Mouse (Mus musculus) layer of hippocampus, postnatal 14 days (tissue): ENCODE data around the gene Fras1. TPM values are rescaled to one million over a fixed set of nuclear protein-coding genes. Genes with fewer than 3 reads are reported as not detected.

ENCODE experiments used
- DNase-seq, 2 experiments: peaks; one replicate each; pipeline ENCODE4 v3.0.0; 2021 to 2022; ENCODE audit warnings: low spot score in 2 of 2, mixed read lengths in 1 of 2
- total RNA-seq, 2 experiments: library from RNA; stranded (reverse); gene quantifications; 2 replicates each; pipeline ENCODE4 v1.2.3; 2021

Gene Fras1
- total RNA-seq, 2 experiments from 2014 or later: 11.8 to 13.9 TPM

DNA sequence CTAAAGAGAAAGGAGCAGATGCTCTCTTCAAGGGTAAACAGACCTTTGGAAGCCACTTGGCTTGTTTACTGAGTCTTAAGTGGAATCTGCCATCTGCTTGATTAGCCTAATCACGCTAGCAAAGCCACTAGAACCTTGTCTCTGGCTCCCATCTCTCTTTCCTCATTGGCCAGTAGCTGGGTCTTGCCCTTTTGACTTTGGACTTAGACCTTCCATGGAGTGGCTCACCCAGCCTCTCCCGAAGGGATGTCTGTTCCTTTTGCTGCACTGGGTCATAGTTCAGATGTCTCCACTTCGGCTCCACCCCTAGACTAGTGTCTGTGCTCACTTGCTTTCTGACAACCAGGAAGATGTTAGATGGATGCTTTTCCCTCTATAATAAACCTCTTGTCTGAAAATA is 28.8 kb downstream of the Fras1 start:
- no peak for DNase-seq

DNA sequence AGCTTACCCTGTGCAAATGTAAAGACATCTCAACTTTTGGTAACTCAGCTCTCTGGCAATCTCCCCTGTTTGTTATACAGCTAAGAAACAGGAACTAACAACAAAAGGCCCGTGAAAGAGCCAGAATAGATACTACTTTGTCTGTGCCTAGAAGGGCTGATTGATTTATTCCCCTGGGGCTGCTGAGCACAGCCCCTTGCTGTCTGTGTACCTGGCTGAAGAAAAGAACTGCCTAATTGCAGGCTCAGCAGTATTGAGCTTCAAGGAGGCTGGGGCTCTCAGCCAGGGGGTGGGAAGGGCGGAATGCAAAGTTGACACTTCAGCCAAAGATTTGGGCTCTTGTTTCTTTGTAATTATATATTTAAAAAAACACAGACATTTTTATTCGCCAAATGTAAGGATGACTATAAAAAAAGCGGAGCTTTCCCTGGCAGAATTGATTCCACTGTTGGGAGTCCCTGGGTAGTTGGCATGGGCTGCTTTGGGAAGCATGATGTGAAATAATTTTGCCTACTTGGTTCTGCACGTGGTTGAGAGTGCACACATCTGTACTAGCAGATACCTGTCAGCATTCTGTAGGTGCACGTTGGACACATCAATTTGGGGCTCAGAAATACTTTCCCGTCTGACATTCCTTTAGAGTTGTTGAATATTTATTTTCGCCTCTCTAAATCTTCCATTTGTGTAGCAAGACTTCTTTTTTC is 31.5 kb downstream of the Fras1 start:
- no peak for DNase-seq

DNA sequence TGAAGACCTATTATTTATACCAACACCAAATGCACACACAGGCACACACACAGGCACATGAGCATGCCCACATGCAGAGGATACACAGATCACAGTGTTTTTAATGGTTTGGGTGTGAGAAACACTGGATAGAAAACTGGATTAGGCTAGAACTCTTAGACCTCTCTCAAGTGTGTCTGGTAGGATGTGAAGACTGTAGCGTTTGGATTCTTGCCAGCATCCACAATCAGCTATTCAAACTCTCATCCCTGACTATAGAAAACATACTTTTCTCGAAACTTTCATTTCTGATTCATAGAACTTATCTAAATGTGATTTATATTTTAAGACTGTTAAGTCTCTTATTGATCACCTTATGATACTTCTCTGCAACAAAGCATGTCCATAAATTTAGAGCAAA is 34.5 kb downstream of the Fras1 start:
- no peak for DNase-seq

DNA sequence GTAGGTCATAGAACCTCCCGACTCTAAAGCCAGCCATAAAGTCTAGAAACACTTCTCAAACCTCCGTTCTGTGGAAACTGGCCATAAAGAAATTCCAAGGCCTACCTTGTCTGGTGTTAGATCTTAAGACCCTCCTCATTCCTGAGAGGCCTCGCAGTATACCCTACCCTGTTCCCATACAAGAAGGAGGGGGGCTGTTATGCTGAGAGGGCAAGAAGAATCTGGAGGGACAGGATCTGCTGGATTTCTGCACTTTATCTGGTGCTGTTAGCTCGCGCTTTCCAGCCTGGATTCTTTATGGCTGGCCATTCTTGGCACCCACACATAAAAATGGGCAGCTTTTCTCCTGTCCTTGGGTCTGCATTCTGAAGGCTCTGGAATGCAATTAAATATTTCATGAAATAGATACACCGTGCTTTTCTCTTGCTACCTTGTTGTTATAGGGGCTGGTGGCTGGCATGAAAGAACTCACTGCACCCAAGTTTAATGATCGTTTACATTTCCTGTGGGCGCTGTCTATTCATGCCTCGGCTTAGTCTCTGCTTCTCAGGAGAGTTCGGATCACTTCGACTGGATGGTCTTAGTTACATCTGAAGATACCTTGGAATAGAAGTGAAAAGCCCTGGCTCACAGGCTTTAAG is 39.1 kb downstream of the Fras1 start:
- DNase-seq: no peak

DNA sequence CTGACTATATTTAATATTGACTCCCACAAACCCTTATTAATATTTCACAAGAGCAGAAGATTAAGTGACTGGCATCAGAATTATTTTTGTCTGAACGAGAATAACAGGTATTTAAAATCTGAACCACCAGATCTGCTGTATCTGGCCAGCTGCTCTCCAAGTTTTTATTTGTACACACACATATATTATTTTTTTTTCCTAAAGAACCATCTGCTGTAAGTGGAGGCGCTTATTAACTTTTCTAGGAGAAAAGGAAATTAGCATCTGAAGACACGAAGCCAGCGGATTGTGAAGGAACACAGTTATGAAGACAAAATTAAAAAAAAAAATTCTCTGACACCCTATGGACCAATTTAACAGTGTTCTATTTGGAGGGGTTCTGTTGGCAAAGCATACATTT is 43.4 kb downstream of the Fras1 start:
- DNase-seq: no peak

DNA sequence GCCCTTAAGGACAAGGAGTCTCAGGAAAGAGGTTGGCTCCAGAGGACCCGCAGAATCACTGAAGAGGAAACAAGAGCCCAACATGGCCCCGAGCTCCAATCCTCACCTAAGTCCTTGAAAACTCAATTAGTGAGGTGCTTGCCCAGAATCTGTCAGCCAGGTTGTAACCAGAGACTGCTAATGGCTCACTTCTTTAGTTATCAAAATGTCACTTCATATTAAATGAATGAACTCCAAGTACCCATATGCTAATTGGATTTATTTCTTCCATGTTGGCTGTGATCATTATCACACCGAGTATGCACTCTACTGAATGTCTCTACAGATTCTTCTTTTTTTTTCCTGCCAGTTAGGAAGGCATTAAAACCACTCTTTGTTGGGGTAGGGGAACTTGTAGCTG is 47.8 kb downstream of the Fras1 start:
- no peak for DNase-seq

DNA sequence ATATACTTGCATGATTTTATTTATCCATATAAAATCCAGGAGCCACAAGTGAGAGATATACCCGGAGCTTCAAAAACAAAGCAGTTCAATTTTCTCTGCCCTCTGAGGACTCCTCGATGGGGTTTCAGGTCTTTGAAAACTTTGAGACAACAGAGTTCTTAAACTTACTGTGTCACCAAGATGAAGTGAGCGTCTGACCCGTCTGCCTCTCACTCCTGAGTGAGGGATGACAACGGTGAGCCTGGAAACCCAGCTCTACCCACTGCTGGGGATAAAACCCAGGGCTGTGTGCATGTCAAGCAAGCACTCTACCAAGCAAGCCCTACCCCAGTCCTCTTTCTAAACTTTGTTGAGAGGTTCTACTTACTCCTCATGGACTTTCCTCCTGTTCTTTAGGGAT is 49.0 kb downstream of the Fras1 start:
- DNase-seq: no peak

DNA sequence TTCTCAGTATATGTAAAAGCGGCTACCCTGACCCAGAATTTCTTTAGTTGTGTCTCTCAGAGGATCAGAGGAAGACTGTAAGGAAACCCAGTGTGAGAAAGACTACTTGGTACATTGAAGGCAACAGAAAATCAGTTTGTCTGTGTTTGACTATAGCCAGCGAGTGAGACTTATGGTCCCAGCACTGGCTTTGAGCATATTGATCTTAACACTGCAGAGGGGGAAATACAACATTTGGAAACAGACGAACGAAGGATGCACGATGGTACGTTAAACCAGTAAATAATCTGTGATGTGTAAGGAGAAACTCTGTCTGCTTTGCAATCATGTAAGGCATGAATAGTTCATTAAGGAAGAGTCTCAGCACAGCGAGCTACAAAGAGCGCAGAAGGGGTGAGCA is 51.6 kb downstream of the Fras1 start:
- DNase-seq: no peak

DNA sequence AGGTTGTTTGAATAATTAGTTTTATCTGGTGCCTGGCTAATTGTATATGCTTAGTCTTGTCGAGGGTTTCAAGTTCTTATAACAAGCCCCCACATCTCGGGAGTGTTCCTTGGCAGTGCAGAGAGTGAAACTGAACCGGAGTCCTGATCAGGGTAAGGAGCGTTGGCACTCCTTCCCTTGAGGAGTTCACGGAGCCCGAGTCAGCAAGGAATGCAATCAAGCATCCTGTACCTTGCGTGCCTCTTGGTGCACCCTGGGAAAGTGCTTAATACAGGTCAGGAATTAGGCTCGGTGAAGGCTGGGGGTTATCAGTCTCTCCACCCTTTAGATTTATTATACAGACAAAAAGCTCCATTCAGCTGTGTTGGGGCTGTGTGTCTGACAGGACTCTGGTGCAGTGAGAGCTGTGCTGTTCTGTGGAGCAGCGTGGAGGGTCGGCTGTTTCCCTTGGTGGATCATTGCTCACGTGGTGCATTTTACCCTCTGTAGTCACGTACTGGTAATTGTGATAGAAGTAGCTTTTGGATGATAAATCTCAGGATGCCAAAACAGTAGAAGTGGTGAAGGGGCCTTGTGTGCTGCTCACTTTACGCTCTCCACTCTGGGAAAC is 55.9 kb downstream of the Fras1 start:
- DNase-seq: no peak

DNA sequence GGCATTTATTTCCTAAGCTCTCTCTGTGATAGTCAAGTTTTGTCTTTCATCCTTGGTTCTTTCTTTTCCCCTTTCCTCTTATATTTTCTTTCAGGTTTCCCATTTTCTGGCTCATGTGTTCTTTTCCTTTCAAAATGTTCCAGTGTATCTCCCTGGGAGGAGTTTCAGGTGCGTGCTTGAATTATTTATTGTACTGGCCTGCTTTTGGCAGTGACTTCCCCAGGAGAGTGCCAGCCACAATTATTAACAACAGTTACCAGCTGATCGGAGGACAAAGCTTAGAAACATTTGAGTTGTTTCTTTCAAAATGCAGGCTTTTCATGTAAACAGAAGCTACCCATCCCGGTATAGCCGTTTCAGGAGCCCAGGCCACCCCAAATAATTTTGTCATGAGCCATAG is 64.1 kb downstream of the Fras1 start:
- DNase-seq: no peak

DNA sequence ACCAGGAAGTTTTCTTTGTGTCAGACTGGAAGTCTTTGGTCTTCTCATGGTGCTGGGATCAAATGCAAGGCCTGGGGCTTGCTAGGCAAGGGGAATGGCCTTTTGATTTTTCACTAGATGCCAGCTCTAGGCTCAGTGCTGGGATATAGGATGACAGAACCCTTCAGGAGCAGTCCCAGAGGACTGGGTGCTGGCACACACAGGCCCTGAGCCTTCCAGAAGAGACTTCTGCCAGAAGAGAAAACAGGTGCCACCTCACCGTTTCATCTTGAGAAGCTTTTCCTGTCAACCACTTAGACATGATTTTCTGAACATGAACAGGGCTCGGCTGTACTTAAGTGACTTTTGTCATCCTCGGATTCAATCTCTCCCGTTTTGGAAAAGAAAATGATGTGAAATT is 66.1 kb downstream of the Fras1 start:
- DNase-seq: no peak

DNA sequence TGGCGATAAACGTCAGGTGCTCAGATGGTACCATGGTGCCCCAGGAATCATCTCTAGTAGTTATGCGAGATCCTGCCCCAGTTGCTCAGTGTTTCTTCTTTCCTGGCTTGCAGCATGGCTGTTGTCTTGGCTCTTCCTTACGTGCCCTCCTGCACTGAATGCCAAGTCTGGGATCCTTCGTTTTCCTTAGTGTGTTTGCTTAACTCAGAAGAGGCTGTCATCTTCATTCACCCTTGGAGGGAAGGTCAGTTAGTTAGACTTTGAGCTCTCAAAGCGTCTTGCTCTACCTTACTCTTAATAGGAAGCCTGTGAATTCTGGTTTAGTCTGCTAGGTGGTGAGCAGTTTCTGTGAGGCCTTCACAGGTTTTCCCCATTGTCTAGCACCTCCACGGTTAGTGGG is 73.7 kb downstream of the Fras1 start:
- no peak for DNase-seq

DNA sequence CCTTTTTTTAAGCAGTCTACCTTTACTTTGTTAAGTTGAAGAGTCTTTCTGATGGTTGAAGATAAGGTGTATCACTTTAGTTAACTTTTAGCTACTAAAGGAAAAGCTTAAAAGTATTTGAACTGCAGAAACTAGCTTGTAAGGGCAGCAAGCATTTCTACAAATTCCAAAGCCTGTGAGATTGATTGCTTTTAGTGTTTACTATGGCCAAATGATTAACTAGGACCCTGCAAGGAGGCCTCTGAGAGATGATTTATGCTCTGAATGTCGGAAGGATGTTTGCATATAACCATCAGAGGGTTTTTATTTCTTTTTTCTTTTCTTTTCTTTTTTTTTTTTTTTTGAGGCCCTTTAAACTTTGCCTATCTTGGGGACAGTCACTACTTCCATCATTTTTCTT is 78.3 kb downstream of the Fras1 start:
- no peak for DNase-seq

DNA sequence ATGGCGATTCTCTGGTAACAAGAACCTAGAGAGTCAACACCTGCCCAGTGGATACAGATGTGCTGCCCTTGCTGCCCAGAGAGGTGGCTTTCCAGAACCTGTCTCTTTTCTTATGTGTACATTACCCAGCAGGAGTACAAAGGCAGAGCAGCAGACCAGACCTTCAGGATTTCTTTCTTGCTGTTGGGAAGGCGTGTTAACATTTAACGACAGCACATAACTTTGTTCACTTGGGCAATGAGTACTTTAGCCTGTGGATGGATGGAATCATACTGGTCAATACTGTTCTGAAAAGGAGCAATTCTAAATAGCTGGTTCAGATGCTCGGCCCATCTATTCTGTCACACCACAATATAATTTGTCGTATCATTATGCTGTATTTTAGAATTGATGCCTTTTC is 79.6 kb downstream of the Fras1 start:
- no peak for DNase-seq

DNA sequence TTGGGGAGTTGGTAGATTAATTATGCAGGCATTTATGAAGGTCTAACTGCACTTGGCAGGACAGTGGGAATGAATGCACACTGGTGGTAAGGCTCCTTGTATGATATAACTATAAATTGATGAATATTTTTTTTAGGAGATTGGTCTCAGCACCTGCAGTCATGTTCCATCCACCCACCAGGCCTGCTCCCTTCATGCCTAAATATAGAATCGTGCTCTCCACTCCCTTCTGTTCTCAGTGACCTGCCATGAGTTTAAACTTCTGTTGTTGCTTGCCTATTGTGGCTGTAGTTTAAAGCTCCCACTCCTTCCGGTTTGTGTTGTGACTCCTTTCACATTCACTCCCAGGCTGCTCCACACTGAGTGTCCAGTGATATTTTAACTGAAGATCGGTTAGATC is 80.7 kb downstream of the Fras1 start:
- no peak for DNase-seq

DNA sequence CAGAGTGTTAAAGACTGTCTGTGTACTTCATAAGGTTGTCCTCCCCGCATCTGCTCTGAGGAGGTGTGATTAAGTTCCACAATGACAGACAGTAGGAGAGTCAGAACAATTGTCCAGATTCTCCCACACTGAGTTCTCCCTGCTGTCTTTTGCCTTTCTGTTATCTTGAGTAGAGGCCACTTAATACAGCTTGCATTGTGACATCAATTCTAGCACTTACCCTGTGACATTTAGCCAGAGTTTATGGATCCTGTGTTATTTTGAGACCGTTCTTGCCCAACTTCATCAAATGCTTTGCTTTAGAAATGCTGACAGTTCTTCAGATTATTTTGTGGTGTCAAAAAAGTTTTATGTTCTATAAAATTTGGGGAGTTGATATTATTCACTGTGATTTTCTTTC is 81.5 kb downstream of the Fras1 start:
- DNase-seq: no peak

DNA sequence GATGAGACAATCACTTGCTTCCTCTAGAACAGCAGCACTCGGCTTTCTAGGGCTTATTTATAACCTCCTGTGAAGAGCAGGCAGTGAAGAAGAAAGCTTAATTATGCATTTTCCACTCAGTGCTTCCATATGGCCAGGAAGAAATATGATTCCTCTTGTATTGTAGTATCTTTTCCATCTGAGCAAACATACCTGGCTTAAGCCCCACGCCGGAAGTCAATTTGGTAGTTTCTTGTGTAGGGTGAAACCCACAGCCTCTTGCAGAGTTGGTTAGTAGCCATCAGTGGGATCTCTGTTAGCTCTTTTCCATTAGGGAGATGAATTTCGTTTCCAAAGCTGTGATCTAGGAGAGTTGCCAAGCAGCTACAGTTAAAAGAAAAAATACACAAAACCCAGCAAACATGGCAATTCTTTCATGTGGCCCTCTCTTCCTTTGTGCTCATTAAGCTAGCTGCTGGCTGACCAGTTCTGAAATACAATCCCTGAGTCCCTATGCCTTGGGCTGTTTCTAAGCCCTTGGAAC is 83.7 kb downstream of the Fras1 start:
- DNase-seq: peak in 1 of 2 experiments; percentile 61

DNA sequence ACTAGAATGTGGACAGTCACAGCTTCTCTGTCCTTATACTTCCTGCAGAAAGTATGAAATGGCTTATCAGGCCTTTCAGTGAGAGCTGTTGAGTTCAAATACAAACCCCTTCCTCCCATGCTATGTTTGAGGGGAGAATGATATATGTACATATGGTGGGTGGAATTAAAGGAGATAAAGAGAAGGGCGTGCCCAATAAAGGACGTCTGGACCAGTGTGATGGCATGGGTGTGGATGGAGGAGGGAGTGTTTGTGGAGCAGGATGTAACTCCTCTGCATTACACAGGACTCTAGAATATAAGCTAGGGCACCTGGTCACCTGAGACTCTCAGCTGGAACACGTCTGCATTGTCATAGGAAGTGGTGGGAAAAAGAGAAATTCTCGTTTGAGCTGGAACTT is 85.8 kb downstream of the Fras1 start:
- no peak for DNase-seq

DNA sequence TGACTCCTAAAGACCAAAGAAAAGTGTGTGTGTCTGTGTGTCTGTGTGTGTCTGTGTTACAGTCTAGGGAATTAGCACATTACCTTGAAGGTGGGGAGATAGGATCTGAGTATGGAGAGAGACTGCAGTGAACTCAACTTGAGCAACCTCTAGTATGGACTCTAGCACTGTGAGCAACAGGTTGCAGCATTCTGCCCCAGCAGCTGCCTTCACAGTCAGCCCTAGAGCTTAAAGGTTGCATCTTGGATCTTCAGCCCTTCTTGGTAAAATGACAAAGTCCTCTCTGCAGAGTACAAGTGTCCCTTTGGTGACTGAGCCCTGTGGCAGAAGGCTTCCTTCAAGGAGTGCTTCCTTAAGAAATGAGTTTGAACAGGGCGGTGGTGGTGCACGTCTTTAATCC is 88.4 kb downstream of the Fras1 start:
- no peak for DNase-seq

DNA sequence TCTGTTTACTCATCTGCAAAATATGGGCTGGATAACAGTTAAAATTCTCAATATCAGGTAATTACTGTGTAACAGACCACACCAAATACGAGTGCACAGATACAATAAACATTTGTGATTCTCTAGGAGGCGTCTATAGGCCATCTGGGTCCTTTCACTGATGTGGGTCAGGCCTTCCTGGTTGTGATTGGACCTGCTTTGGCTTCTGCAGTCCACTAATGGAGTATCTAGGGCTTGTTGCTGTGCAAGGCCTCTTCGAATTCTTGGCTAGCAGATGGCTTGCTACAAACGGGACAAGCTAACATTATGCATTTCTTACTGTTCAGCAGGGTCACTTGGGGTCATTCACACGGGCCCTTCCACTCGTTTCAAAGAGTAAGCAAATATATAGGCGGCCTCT is 92.7 kb downstream of the Fras1 start:
- no peak for DNase-seq

DNA sequence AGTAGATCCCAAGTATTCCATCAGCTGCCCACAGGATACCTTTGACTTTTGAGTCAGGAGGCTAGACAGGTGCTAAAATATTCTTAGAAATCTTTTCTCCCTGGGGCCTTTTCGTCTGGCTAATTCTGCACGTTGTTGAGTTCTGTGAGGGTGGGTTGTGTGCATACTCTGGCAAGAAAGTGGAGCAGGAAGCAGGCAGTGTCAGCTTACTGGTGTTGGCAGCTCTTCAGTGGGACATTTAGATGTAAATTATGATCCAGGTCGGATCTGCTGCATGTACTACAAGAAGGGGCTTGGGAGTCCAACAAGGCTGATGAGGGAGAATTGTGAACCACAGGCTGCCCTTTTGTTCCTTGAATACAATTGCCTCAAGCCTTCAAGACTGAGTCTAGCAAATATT is 98.2 kb downstream of the Fras1 start:
- no peak for DNase-seq

DNA sequence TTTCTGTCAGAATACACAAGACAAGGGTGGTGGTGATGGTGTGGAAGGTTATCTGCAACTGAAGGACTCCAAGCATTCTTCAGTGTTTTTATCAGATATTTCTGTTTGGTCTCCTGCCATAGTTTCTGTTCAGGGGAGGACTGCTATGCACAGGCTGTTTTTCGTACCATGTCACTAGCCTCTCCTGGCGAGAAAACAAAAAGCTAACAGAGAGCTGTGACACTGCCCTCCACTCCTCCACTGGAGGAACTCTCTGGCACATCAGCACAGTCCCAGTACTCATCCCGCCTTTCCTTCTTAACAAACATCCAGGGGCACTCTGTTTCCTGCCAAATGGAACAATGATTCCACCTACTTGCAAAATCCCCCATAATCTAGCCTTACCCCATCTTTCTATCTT is 101.7 kb downstream of the Fras1 start:
- no peak for DNase-seq

DNA sequence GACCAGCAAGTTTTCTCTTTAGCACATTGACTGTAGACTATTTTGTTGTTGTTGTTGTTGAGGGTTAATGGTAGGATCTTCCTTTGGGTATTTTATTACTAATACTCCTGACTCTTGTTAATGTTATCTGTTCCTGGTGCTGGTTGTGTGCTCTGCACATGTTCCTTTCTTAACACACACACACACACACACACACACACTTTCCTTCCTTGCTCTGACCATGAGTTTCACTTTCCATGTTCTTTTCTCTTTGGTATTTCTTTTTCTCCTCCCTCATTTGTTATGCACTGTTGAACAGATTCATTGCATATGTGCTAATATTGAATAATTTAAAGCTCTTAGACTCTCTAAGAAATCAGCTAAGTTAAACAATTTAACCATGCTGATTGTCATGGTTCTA is 105.2 kb downstream of the Fras1 start:
- DNase-seq: no peak
